Mouse (Mus musculus) olfactory bulb, adult 2 months (tissue): Measurements from ENCODE around the gene Rnasek. TPM values are rescaled to one million over a fixed set of nuclear protein-coding genes. Genes with fewer than 3 reads are reported as not detected.

ENCODE experiments used
- H3K27ac ChIP-seq: fragments of 200-500 bp; 2 replicates; pipeline ENCODE4 v1.5.1; 2012; ENCODE audit warnings: low read depth, low read length; ENCODE audit not compliant: insufficient read depth
- H3K4me1 ChIP-seq: fragments of 200-500 bp; 2 replicates; pipeline ENCODE4 v1.6.1; 2012; ENCODE audit warnings: low read length; ENCODE audit not compliant: control insufficient read depth, insufficient read depth
- H3K4me3 ChIP-seq: fragments of 200-500 bp; 2 replicates; pipeline ENCODE4 v1.5.1; 2012; ENCODE audit warnings: mild to moderate bottlenecking, low read depth, low read length, moderate library complexity; ENCODE audit not compliant: insufficient read depth
- CTCF ChIP-seq: fragments of 200-500 bp; IDR thresholded peaks from 2 replicates; pipeline ENCODE4 v1.5.1; 2012; ENCODE audit warnings: low read depth, mild to moderate bottlenecking, low read length, moderate library complexity; ENCODE audit not compliant: insufficient read depth
- POLR2A ChIP-seq: fragments of 200-500 bp; IDR thresholded peaks from 2 replicates; pipeline ENCODE4 v1.6.1; 2012; ENCODE audit warnings: mild to moderate bottlenecking, low read depth, low read length, moderate library complexity; ENCODE audit not compliant: insufficient read depth
- WGBS: fragments of 180-500 bp; shearing (Covaris S2); methylation state at CpG from one replicate; pipeline ENCODE4 v1.1.7; 2018; 5-methylcytosine and 5-hydroxymethylcytosine counted together
- polyA plus RNA-seq: library from polyadenylated mRNA; stranded (reverse); fragments of >200 nt; gene quantifications from 2 replicates; pipeline ENCODE4 v1.2.4, GENCODE M21; 2012; ENCODE audit warnings: low replicate concordance; ENCODE audit not compliant: missing spikeins, insufficient read depth, insufficient read length

Gene Rnasek
- polyA plus RNA-seq, 1 experiment: not detected

DNA sequence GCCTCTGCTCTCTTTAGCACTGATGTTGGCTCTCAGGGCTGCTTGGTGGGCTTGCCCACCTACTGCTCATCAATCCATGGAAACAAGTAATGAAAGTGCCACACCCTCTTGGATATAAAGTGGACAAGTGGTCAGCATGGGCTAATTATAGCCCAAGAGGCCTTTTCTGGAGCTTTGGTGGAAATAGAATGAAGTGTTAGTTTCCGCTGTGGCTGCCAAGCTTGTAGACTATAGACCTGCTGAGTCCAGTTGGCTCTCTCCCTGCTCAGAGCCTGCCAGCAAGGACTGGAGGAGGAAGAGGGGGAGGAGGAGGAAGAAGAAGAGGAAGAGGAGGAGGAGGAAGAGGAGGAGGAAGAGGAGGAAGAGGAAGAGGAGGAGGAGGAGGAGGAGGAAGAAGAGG is 26.8 kb upstream of the Rnasek start:
- 66% methylated on average over 1 of the region's 1 CpGs for WGBS
- TF ChIP-seq CTCF: no peak
- no peak for TF ChIP-seq POLR2A
- H3K4me1 ChIP-seq: no peaks in the 10 kb centered on the region; the same call in 1 of the 2 replicates

DNA sequence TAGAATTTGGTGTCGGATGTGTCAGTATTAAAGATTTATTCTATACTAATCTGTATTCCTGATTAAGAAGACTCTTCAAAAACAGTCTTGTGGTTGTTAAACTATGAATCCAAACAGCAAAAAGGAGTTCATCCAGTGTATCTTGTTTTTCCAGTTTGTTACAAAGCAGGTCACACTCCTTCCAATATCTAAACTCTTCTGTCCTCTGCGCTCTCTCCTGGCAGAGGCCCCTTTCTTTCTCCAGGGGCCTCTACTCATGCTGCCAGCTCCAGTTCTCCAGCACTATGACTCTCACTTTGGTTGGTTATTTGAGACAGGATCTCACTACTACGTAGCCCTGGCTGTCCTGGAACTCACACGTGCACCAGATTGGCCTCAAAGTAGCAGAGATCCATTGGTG is 26.2 kb upstream of the Rnasek start:
- TF ChIP-seq CTCF (no peak), POLR2A (no peak)
- Histone ChIP-seq H3K4me3 (no peak overlapping the region), H3K4me1 (no peaks in the 10 kb centered on the region; the same call in 1 of the 2 replicates), H3K27ac (no peak overlapping the region)
- WGBS: 77% methylated on average over 4 of the region's 4 CpGs

More for the DNA sequence above, 26.8 kb upstream of the Rnasek start:
- H3K27ac ChIP-seq: no peak overlapping the region
- no peak overlapping the region for H3K4me3 ChIP-seq

DNA sequence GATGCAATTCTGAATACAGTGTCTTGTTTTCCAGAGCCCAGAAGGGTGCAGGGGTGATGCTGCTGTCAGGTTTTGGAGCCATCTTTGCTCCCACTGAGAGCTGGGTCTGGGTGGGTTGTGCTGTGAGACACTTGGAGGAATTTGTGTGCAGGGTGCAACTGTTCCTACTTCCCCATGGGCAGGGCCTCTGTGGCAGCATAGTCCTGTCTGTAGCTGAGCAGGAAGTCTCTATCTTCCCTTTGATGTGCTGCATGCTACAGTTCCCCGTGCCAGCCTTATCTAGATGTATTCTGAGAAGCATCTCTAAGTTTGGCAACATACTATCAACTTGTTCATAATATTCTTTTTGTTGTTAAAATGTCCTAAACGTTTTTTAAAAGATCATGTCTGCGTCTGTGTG is 25.6 kb upstream of the Rnasek start:
- no peak overlapping the region for H3K27ac ChIP-seq
- TF ChIP-seq POLR2A (no peak), CTCF (no peak)
- 64% methylated on average over 3 of the region's 3 CpGs for WGBS
- H3K4me1 ChIP-seq: no peaks in the 10 kb centered on the region; the same call in 1 of the 2 replicates
- no peak overlapping the region for H3K4me3 ChIP-seq

DNA sequence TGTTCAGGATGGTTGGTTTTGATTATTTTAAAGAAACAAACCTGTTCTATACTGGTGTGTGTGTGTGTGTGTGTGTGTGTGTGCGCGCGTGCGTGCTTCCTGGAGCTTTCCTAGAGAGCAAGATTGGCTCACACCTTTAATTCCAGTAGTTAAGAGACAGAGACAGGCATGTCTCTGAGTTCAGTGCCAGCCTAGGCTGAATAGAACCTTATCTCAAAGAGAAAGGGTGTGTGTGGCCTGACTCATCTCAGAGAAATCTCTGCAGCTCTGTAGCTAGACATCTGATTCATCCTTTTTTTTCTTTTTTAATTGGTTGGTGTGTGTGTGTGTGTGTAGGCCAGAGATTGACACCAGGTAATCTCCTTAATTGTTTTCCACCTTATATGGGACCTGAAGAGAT is 19.4 kb upstream of the Rnasek start:
- Histone ChIP-seq H3K4me1 (peaks cover 12% of the 10 kb centered on the region), H3K4me3 (no peak overlapping the region), H3K27ac (no peak overlapping the region)
- WGBS: 85% methylated on average over 4 of the region's 4 CpGs
- TF ChIP-seq CTCF (no peak), POLR2A (no peak)

DNA sequence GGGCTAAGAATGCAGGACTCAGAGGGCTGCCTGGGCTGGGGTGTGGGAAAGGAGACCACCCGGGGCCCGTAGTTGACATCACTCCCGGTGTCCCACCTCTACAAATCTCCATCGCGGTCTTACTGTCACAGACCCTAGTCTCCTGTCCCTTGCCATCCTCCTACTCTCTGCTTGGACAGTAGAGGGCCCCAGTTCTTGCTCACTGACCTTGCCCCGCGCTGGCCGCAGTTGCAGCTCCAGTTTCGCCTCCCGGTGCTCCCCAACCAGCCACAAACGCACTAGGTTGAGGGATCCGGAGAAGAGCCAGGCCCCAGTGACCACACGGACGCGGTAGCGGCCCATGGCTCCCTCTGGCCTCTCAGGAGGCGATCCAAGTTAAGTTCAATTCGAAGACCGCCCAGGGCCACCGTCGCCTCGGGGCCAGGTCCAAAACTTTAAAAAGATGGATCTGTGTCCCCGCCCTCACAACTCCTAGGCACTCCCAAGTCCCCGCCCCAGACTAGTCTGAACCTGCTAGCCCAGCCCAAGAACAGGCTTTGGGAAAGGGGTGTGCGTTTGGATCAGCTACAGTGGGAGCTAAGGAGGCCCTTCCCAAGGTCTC is 15.4 kb upstream of the Rnasek start, which contains the start of gene Alox12:
Gene Alox12 (minus strand): TSS at position 423 of the 601 bp plus-strand sequence.
- 3% methylated on average over 25 of the region's 25 CpGs for WGBS
- H3K4me3 ChIP-seq: peak within 1 kb of the TSS; percentile 6
- peaks cover 15% of the 10 kb centered on the region for H3K4me1 ChIP-seq
- TF ChIP-seq POLR2A (no peak), CTCF (no peak)
- H3K27ac ChIP-seq: no peak within 1 kb of the TSS

DNA sequence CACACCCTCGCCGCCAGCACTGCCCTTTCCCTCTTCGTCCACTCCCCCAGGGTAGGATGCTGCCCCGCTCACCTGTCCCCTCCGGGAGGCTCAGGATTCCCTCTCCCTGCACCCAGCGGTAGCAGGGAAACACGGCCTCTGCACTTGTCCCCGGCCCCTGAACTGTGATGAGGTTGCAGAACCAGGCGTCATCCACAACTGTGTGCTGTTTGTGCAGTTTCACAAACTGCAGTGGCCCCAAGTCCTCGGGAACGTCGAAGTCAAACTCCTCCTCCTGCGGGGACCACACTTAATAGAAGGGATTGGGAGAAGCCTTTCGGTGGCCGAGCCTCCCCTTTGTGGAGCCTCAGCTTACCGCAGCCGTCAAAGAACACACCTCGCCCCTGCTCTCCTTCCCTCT is 14.7 kb upstream of the Rnasek start:
- peaks cover 15% of the 10 kb centered on the region for H3K4me1 ChIP-seq
- H3K27ac ChIP-seq: no peak overlapping the region
- H3K4me3 ChIP-seq: 0 out of 2 replicates have a peak overlapping the region, but pooled peaks have one; percentile 6
- TF ChIP-seq CTCF: no peak
- 4% methylated on average over 18 of the region's 18 CpGs for WGBS

DNA sequence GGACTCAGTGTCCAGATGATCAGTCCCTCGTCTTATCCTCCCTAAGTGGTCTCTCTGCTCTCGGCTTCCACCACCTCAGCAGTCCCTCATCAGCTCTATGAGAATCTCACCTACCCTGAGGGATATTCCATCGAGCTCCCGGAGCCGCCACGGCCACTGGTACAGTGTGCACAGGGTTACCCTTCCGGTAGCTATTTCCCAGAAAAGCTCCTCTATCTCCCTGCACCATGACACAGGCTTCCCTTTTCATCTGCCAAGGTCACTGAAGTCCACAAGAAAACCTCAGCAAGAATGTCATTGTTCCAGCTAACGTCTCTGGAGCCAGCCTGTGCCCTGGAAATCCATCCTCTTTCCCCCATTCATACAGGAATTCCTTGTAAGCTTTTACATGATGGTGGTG is 12.2 kb upstream of the Rnasek start:
- WGBS: 84% methylated on average over 8 of the region's 8 CpGs
- no peak overlapping the region for H3K27ac ChIP-seq
- TF ChIP-seq POLR2A (no peak), CTCF (no peak)
- H3K4me1 ChIP-seq: peaks cover 15% of the 10 kb centered on the region
- H3K4me3 ChIP-seq: no peak overlapping the region

DNA sequence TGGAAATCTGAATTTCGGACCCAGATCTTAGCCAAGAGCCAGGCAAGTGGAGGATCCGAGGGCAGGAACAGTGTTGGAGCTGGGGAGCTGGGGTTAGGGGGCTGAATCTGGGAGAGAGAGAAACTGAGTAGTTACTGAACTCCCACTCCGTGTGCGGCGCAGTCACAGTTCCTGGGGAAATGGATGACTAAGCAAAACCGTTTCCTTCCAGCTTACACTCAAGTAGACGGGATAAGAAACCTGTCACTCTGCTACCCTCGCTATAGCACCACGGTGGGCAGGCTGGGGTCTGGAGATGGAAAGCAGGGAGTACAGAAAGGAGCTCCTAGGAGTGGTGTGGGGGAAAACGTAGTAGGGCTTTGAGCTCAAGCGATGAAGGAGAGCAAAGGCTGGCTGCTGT is 10.5 kb upstream of the Rnasek start:
- Histone ChIP-seq H3K4me3 (no peak overlapping the region), H3K27ac (no peak overlapping the region), H3K4me1 (peaks cover 14% of the 10 kb centered on the region)
- no peak for TF ChIP-seq CTCF
- TF ChIP-seq POLR2A: no peak
- 67% methylated on average over 11 of the region's 11 CpGs for WGBS

DNA sequence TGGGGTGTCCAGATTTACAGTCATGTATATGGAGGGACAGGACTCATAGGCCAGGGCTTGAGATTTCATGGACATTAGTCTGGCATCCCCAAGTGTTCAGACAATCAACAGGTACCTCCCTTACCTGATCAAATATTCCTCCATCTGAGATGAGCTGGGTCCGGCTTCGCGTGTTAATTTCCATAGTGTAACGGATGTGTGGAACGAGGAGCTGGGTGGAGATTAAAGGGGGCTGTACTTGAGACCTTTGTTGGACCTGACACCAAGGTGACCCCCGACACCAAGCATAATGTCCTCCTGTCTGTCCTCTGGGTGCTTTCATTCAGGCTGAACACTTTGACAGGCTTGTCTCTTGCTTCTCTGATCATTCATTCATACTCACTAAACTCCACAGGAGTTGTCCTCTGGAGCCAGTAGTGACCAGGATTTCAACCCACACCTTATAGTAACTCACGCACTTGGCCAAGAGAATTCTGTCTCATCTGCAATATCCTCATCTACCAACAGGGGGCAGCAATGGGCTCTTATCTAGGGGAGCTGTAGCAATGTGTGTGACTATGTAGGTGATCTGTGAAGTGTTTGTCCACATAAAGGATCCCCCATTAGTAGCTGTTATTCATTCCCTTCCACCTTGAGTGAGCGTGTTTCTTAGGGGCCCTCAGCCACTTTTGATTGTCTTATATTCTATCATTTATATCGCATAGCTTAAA is 7.6 kb upstream of the Rnasek start:
- H3K4me1 ChIP-seq: no peaks in the 10 kb centered on the region
- 54% methylated on average over 9 of the region's 9 CpGs for WGBS
- H3K4me3 ChIP-seq: no peak overlapping the region
- H3K27ac ChIP-seq: no peak overlapping the region
- TF ChIP-seq CTCF (no peak), POLR2A (no peak)

DNA sequence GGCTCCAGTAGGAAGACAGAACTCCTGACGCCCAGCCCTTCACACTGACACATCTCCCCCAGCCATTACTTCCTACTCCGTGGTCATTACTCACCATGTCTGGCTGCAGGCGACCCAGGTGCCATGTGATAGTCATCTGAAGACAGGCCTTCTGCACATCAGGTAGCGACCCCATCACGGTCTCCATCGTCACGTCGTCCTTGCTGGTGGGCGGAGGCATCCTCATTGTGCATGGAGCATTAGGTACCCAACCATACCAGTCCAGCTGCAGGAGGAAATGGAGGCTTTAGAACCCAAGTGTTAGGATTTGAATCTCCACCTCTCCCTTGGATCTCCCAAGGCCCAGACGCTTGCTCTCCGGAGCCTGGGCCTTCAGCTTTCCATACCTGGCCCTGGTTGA is 2.9 kb upstream of the Rnasek start:
- no peak overlapping the region for H3K4me3 ChIP-seq
- TF ChIP-seq POLR2A: no peak
- TF ChIP-seq CTCF: no peak
- peaks cover 3% of the 10 kb centered on the region; the same call in 1 of the 2 replicates for H3K4me1 ChIP-seq
- WGBS: 74% methylated on average over 11 of the region's 11 CpGs
- no peak overlapping the region for H3K27ac ChIP-seq
